Mouse (Mus musculus) midbrain, embryonic 16.5 days (tissue): ENCODE measurements around the gene Ddx5. TPM values are rescaled to one million over a fixed set of nuclear protein-coding genes. Genes with fewer than 3 reads are reported as not detected.

Experiments
- microRNA-seq: library from miRNA; unstranded; fragments of <30 nt; microRNA quantifications from one replicate; pipeline ENCODE4, GENCODE M21; 2017
- polyA plus RNA-seq: library from polyadenylated mRNA; unstranded; fragments of >200 nt; fragmentation: Nextera tagmentation; extraction: Ambion mirVana; gene quantifications from 2 replicates; pipeline ENCODE4 v1.2.1, GENCODE M21; 2015

Ddx5 gene
- polyA plus RNA-seq, 1 experiment from 2014 or later: 365 TPM

Small RNA genes lying within 50 kb of the gene (microRNA-seq; reads per million reads assigned to microRNA genes)
- not detected for gene Gm25994
- 15.5 reads per million, percentile 34 among the genes with 10 or more reads in this experiment for gene Mir3064

Other genes starting within 250 kb of the Ddx5 start
- gene Tex2, start 175.8 kb downstream of the Ddx5 start, polyA plus RNA-seq: 35.9 and 37.5 TPM in 2 replicates
- gene Pecam1, start 38.6 kb downstream of the Ddx5 start, polyA plus RNA-seq: 14.1 and 15.7 TPM in 2 replicates
- gene Milr1, start 38.0 kb downstream of the Ddx5 start, polyA plus RNA-seq: 0.89 and 0.99 TPM in 2 replicates
- gene Polg2, start 9.6 kb downstream of the Ddx5 start, polyA plus RNA-seq: 9.4 and 9.6 TPM in 2 replicates
- gene Cep95, start 67 bp upstream of the Ddx5 start, polyA plus RNA-seq: 16.2 and 17.8 TPM in 2 replicates
- 11.3 and 12.1 TPM in 2 replicates for gene Smurf2, start 131.5 kb upstream of the Ddx5 start, polyA plus RNA-seq
- gene Kpna2, start 210.4 kb upstream of the Ddx5 start, polyA plus RNA-seq: 137 and 153 TPM in 2 replicates
- gene 1810010H24Rik, start 236.5 kb upstream of the Ddx5 start, polyA plus RNA-seq: 5.8 and 6.8 TPM in 2 replicates